Comparison of ENCODE assay signal across 16 mouse cellular contexts in the genomic region with DNA sequence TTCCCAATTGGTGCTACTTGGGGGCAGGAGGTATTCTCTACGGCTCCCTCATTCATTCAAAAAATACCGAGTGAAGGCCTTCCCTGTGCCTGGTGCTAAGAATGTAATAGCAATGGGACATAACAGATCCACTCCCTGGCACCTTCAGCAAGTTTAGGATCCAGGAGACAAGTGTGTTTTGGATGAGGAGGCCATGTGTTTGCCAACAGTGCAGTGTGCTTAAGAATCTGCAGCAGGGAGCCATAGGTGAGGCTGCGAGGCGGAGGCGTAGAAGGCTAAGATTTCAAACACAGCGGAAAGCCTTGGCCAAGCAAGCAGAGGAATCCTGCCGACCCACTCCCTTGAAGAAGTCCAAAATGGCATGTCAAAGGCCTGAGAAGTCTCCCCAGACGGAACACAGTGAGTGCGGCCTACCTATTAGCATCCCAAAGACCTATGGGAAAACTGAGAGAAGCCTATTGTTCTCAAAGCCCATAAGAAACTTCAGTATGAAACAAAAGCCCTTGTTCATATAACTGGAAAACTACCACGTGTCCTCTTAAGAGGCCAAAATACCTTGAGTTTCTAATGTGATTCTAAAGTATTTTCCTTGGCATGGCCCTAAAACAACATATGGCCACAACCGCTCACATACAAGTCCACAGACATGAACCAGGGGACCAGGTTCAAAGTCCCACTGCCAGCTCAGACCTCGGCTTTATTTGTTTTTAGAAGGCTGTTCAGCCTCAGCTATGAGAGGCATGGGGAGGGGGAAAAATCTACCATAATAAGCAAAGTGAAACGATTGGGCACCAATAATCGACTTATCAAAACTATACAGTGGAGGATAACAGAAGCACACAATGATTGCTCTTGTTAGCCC. TPM values are rescaled to one million over a fixed set of nuclear protein-coding genes. Genes with fewer than 3 reads are reported as not detected.
DNase-seq lines count a peak whose midpoint lies in the region; ATAC-seq and TF ChIP-seq lines count a peak whose summit lies in the region.
"Had no signal": no experiment of that assay in that cellular context is flagged by ENCODE, and none has a peak within 500 bp of the region (broad histone marks: within the 10 kb centered on the region; RNA-seq: fewer than 3 reads in every experiment).

No protein-coding gene starts in this region.

- H3K4me2 ChIP-seq in hindbrain, embryonic 11.5 days (replicated peaks; ENCODE audit: low read depth, low read length): no peak overlapping the region
- no peak overlapping the region for H3K4me2 ChIP-seq in lung, embryonic 15.5 days
- H3K4me2 ChIP-seq in lung, postnatal 0 days (replicated peaks; ENCODE audit: low read depth, low read length): no peak overlapping the region
- H3K4me2 ChIP-seq in stomach, embryonic 16.5 days (ENCODE audit: low read depth, low read length): no peak overlapping the region
- H3K4me2 ChIP-seq: forebrain, embryonic 12.5 days; neural tube, embryonic 15.5 days had no signal

- no peak overlapping the region for H3K9ac ChIP-seq in hindbrain, embryonic 11.5 days (ENCODE audit: low read depth, low read length)
- no peak overlapping the region for H3K9ac ChIP-seq in lung, embryonic 15.5 days
- H3K9ac ChIP-seq in lung, postnatal 0 days (replicated peaks; ENCODE audit: low read depth): no peak overlapping the region
- no peak overlapping the region for H3K9ac ChIP-seq in stomach, embryonic 16.5 days (ENCODE audit: low read length)
- H3K9ac ChIP-seq: forebrain, embryonic 12.5 days; neural tube, embryonic 15.5 days had no signal

- no peak for ATAC-seq in hindbrain, embryonic 11.5 days (ENCODE audit: low FRiP score)
- ATAC-seq in lung, embryonic 15.5 days (ENCODE audit: borderline replicate concordance, extremely low read depth, low FRiP score, low TSS enrichment): no peak
- no peak for ATAC-seq in lung, postnatal 0 days
- ATAC-seq in stomach, embryonic 16.5 days (ENCODE audit: insufficient read depth, low FRiP score): peak; percentile 28; the same call in 1 of the 2 replicates

- peaks cover 53% of the 10 kb centered on the region for H3K4me1 ChIP-seq in hindbrain, embryonic 10.5 days (replicated peaks)
- no peaks in the 10 kb centered on the region for H3K4me1 ChIP-seq in hindbrain, embryonic 11.5 days (replicated peaks; ENCODE audit: control insufficient read depth, insufficient read depth, low read length)
- peaks cover 39% of the 10 kb centered on the region for H3K4me1 ChIP-seq in lung, embryonic 15.5 days
- H3K4me1 ChIP-seq in lung, postnatal 0 days (ENCODE audit: insufficient read depth, low read depth, low read length): peaks cover 16% of the 10 kb centered on the region; the same call in 1 of the 2 replicates
- peaks cover 27% of the 10 kb centered on the region for H3K4me1 ChIP-seq in stomach, embryonic 16.5 days (ENCODE audit: control insufficient read depth, insufficient read depth, low read length)

- no peaks in the 10 kb centered on the region for H3K9me3 ChIP-seq in hindbrain, embryonic 10.5 days
- H3K9me3 ChIP-seq in hindbrain, embryonic 11.5 days (ENCODE audit: control insufficient read depth, low read length): no peaks in the 10 kb centered on the region
- H3K9me3 ChIP-seq in lung, embryonic 15.5 days: no peaks in the 10 kb centered on the region
- H3K9me3 ChIP-seq in lung, postnatal 0 days (ENCODE audit: low read length): no peaks in the 10 kb centered on the region
- no peaks in the 10 kb centered on the region for H3K9me3 ChIP-seq in stomach, embryonic 16.5 days (replicated peaks; ENCODE audit: control insufficient read depth, low read length)
- H3K9me3 ChIP-seq: forebrain, embryonic 12.5 days; neural tube, embryonic 15.5 days had no signal

- no peak for TF ChIP-seq EP300 in lung, postnatal 0 days (IDR thresholded peaks at IDR 0.05)

- DNase-seq in hindbrain, embryonic 10.5 days (ENCODE audit: low spot score): no peak
- no peak for DNase-seq in hindbrain, embryonic 11.5 days (ENCODE audit: low spot score)
- DNase-seq in lung, postnatal 0 days (ENCODE audit: low spot score): no peak
- DNase-seq in gonadal fat pad, adult 2 months (ENCODE audit: low read depth): peak; percentile 59
- DNase-seq in embryo, embryonic 11 days: no peak
- no peak for DNase-seq in layer of hippocampus, postnatal 25 days (ENCODE audit: extremely low spot score in 1 of 2, low spot score in 1 of 2)
- DNase-seq: cerebellum, adult 11-12 months; lung, postnatal 10 days; spleen, adult 18-20 months had no signal

- peaks cover 42% of the 10 kb centered on the region for H3K36me3 ChIP-seq in hindbrain, embryonic 10.5 days
- H3K36me3 ChIP-seq in hindbrain, embryonic 11.5 days (ENCODE audit: control insufficient read depth, insufficient read depth, low read length): no peaks in the 10 kb centered on the region
- peaks cover 9% of the 10 kb centered on the region; the same call in 1 of the 2 replicates for H3K36me3 ChIP-seq in lung, embryonic 15.5 days
- no peaks in the 10 kb centered on the region for H3K36me3 ChIP-seq in lung, postnatal 0 days (ENCODE audit: insufficient read depth, low read length)
- no peaks in the 10 kb centered on the region for H3K36me3 ChIP-seq in stomach, embryonic 16.5 days (ENCODE audit: control insufficient read depth, insufficient read depth, low read length)
- H3K36me3 ChIP-seq: neural tube, embryonic 15.5 days had no signal

- H3K27ac ChIP-seq in hindbrain, embryonic 10.5 days: peak overlapping the region; percentile 2; the same call in 1 of the 2 replicates
- no peak overlapping the region for H3K27ac ChIP-seq in hindbrain, embryonic 11.5 days (ENCODE audit: low read depth, low read length)
- peak overlapping the region; percentile 78; the same call in 1 of the 2 replicates for H3K27ac ChIP-seq in lung, embryonic 15.5 days
- H3K27ac ChIP-seq in lung, postnatal 0 days (ENCODE audit: low read length): no peak overlapping the region
- H3K27ac ChIP-seq in stomach, embryonic 16.5 days (ENCODE audit: low read length): 0 out of 2 replicates have a peak overlapping the region, but pooled peaks have one; percentile 19
- H3K27ac ChIP-seq: forebrain, embryonic 12.5 days had no signal

- 81% methylated on average over 14 of the region's 14 CpGs for WGBS in hindbrain, embryonic 10.5 days
- WGBS in hindbrain, embryonic 11.5 days: 75% methylated on average over 14 of the region's 14 CpGs
- WGBS in lung, embryonic 15.5 days: 72% methylated on average over 14 of the region's 14 CpGs
- 70% methylated on average over 14 of the region's 14 CpGs for WGBS in lung, postnatal 0 days
- 79% methylated on average over 14 of the region's 14 CpGs for WGBS in stomach, embryonic 16.5 days

- no peak overlapping the region for H3K4me3 ChIP-seq in hindbrain, embryonic 10.5 days
- H3K4me3 ChIP-seq in hindbrain, embryonic 11.5 days (ENCODE audit: low read depth, low read length): no peak overlapping the region
- H3K4me3 ChIP-seq in lung, embryonic 15.5 days: no peak overlapping the region
- no peak overlapping the region for H3K4me3 ChIP-seq in lung, postnatal 0 days (ENCODE audit: low read depth, low read length)
- H3K4me3 ChIP-seq in stomach, embryonic 16.5 days (replicated peaks; ENCODE audit: low read length): no peak overlapping the region
- H3K4me3 ChIP-seq: forebrain, embryonic 12.5 days; neural tube, embryonic 15.5 days had no signal

- no peak for TF ChIP-seq CTCF in lung, postnatal 0 days (IDR thresholded peaks at IDR 0.05)

- no peaks in the 10 kb centered on the region for H3K27me3 ChIP-seq in hindbrain, embryonic 10.5 days (ENCODE audit: insufficient read depth, poor library complexity, severe bottlenecking)
- no peaks in the 10 kb centered on the region for H3K27me3 ChIP-seq in hindbrain, embryonic 11.5 days (ENCODE audit: control insufficient read depth, insufficient read depth, low read length)
- H3K27me3 ChIP-seq in lung, embryonic 15.5 days: no peaks in the 10 kb centered on the region
- no peaks in the 10 kb centered on the region for H3K27me3 ChIP-seq in lung, postnatal 0 days (replicated peaks; ENCODE audit: insufficient read depth, low read length)
- H3K27me3 ChIP-seq in stomach, embryonic 16.5 days (ENCODE audit: control insufficient read depth, insufficient read depth, low read length): no peaks in the 10 kb centered on the region
- H3K27me3 ChIP-seq: forebrain, embryonic 12.5 days; neural tube, embryonic 15.5 days had no signal

RNA-seq across cellular contexts. Expression of a gene that starts 18.9 kb away (rescaled TPM):
- polyA plus RNA-seq in hindbrain, embryonic 10.5 days (2016; fragmentation: Nextera tagmentation; extraction: Ambion mirVana): 23.7 and 25.1 TPM in 2 replicates
- polyA plus RNA-seq in hindbrain, embryonic 11.5 days (2014; fragmentation: Nextera tagmentation; extraction: Ambion mirVana): 15.2 and 17.0 TPM in 2 replicates
- 31.5 and 33.8 TPM in 2 replicates for polyA plus RNA-seq in lung, embryonic 15.5 days (2015; fragmentation: Nextera tagmentation; extraction: Ambion mirVana)
- polyA plus RNA-seq in lung, postnatal 0 days (2015; fragmentation: Nextera tagmentation; extraction: Ambion mirVana): 17.5 and 18.6 TPM in 2 replicates
- polyA plus RNA-seq in gonadal fat pad, adult 2 months (2012; rRNA removed): 14.4 and 24.1 TPM in 2 replicates
- 20.6 and 21.1 TPM in 2 replicates for polyA plus RNA-seq in stomach, embryonic 16.5 days (2015; fragmentation: Nextera tagmentation; extraction: Ambion mirVana)
- 1 to 10 TPM; 3.3 to 4.6 TPM for total RNA-seq in layer of hippocampus, postnatal 25 days (2021)
- total RNA-seq: common myeloid progenitor, adult 5-6 weeks; MEL; monocyte, adult 5-6 weeks had no signal

Comparison
In these comparisons a context has a peak if more than half of its experiments do, and no peak if none do; other contexts are left out.
1. H3K27ac ChIP-seq: peak in hindbrain, embryonic 10.5 days (single experiment), lung, embryonic 15.5 days (single experiment) and stomach, embryonic 16.5 days (single experiment); none in hindbrain, embryonic 11.5 days (single experiment) and lung, postnatal 0 days (single experiment).